In genomic region chr3:137156250-137156975, GRCm38 (mm10) we compare ENCODE assay signal across 12 mouse cellular contexts.
DNase-seq lines count a peak whose midpoint lies in the region; ATAC-seq and TF ChIP-seq lines count a peak whose summit lies in the region.
"Had no signal": no experiment of that assay in that cellular context is flagged by ENCODE, and none has a peak within 500 bp of the region (broad histone marks: within the 10 kb centered on the region; RNA-seq: fewer than 3 reads in every experiment).

No protein-coding gene starts in this region.

- H3K9me3 ChIP-seq in heart, embryonic 12.5 days (replicated peaks), result no peaks in the 10 kb centered on the region
- no peaks in the 10 kb centered on the region for H3K9me3 ChIP-seq in embryonic facial prominence, embryonic 13.5 days
- no peaks in the 10 kb centered on the region for H3K9me3 ChIP-seq in kidney, postnatal 0 days (replicated peaks; ENCODE audit: low read length)

- no peak overlapping the region for H3K4me3 ChIP-seq in heart, embryonic 12.5 days
- peak overlapping the region; percentile 20; the same call in 1 of the 2 replicates for H3K4me3 ChIP-seq in embryonic facial prominence, embryonic 13.5 days
- no peak overlapping the region for H3K4me3 ChIP-seq in kidney, postnatal 0 days (replicated peaks; ENCODE audit: low read depth, low read length)

- no peak for DNase-seq in heart, postnatal 10 days
- peak; percentile 47 for DNase-seq in 416B (ENCODE audit: low read depth)
- no peak for DNase-seq in kidney, postnatal 0 days (ENCODE audit: low spot score)
- DNase-seq in urinary bladder, postnatal 4 days (ENCODE audit: low spot score in 2 of 2), result no peak
- DNase-seq in thymus, adult 18-20 months, result no peak
- DNase-seq: lung, adult 18-20 months; right cerebral cortex, postnatal 14 days had no signal

- intact Hi-C loops in heart, postnatal 10 days (cut with DNase I), result no loop called here

- no peak for TF ChIP-seq CTCF in kidney, postnatal 0 days (IDR thresholded peaks at IDR 0.05; ENCODE audit: low read depth)

- no peaks in the 10 kb centered on the region for H3K27me3 ChIP-seq in heart, embryonic 12.5 days (replicated peaks)
- H3K27me3 ChIP-seq in embryonic facial prominence, embryonic 13.5 days, result no peaks in the 10 kb centered on the region
- H3K27me3 ChIP-seq in kidney, postnatal 0 days (ENCODE audit: insufficient read depth, low read length), result no peaks in the 10 kb centered on the region

- ATAC-seq in heart, embryonic 12.5 days (ENCODE audit: insufficient number of reproducible peaks, low FRiP score), result no peak
- no peak for ATAC-seq in embryonic facial prominence, embryonic 13.5 days (ENCODE audit: insufficient number of reproducible peaks, insufficient read depth, low FRiP score, low TSS enrichment, low read depth)
- no peak for ATAC-seq in kidney, postnatal 0 days (replicated peaks; ENCODE audit: low FRiP score, low read depth)
- no peak for ATAC-seq in granulocyte monocyte progenitor cell, adult 5-6 weeks (replicated peaks; ENCODE audit: poor library complexity, severe bottlenecking)
- ATAC-seq: CD4-positive, CD25-positive, alpha-beta regulatory T cell, adult 4 months had no signal

- H3K9ac ChIP-seq in heart, embryonic 12.5 days, result no peak overlapping the region; the same call in 1 of the 2 replicates
- H3K9ac ChIP-seq in embryonic facial prominence, embryonic 13.5 days, result peak overlapping the region; percentile 49; the same call in 1 of the 2 replicates
- no peak overlapping the region for H3K9ac ChIP-seq in kidney, postnatal 0 days (ENCODE audit: low read depth, low read length)
- H3K9ac ChIP-seq: hindbrain, embryonic 14.5 days had no signal

- no peak overlapping the region for H3K27ac ChIP-seq in heart, embryonic 12.5 days (ENCODE audit: poor library complexity, severe bottlenecking)
- peak overlapping the region; percentile 69 for H3K27ac ChIP-seq in embryonic facial prominence, embryonic 13.5 days
- H3K27ac ChIP-seq in kidney, postnatal 0 days, result no peak overlapping the region
- H3K27ac ChIP-seq: hindbrain, embryonic 14.5 days had no signal

- peaks cover 6% of the 10 kb centered on the region for H3K4me1 ChIP-seq in heart, embryonic 12.5 days (replicated peaks)
- peaks cover 7% of the 10 kb centered on the region for H3K4me1 ChIP-seq in embryonic facial prominence, embryonic 13.5 days
- H3K4me1 ChIP-seq in kidney, postnatal 0 days (replicated peaks; ENCODE audit: insufficient read depth, low read length), result no peaks in the 10 kb centered on the region

- 45% methylated on average over 11 of the region's 11 CpGs for WGBS in heart, embryonic 12.5 days
- 36% methylated on average over 11 of the region's 11 CpGs for WGBS in embryonic facial prominence, embryonic 13.5 days
- WGBS in kidney, postnatal 0 days, result 53% methylated on average over 11 of the region's 11 CpGs

- no peaks in the 10 kb centered on the region for H3K36me3 ChIP-seq in heart, embryonic 12.5 days
- H3K36me3 ChIP-seq in embryonic facial prominence, embryonic 13.5 days, result no peaks in the 10 kb centered on the region
- no peaks in the 10 kb centered on the region for H3K36me3 ChIP-seq in kidney, postnatal 0 days (ENCODE audit: insufficient read depth, low read length)

- H3K4me2 ChIP-seq in heart, embryonic 12.5 days, result peak overlapping the region; percentile 40
- H3K4me2 ChIP-seq in embryonic facial prominence, embryonic 13.5 days, result peak overlapping the region; percentile 54
- peak overlapping the region; percentile 36 for H3K4me2 ChIP-seq in kidney, postnatal 0 days (ENCODE audit: low read length)
- H3K4me2 ChIP-seq: hindbrain, embryonic 14.5 days had no signal
